Mouse (Mus musculus) embryonic facial prominence, embryonic 10.5 days (tissue): Measurements from ENCODE around the gene LTO1. TPM values are rescaled to one million over a fixed set of nuclear protein-coding genes. Genes with fewer than 3 reads are reported as not detected.

Experiments used
- DNase-seq: peaks from one replicate; pipeline ENCODE4 v3.0.0-alpha.2; 2017; ENCODE audit warnings: low spot score
- H3K27ac ChIP-seq: fragments of 300-500 bp; sonication (generic); replicated peaks from 2 replicates; pipeline ENCODE4 v1.5.1; 2016; ENCODE audit warnings: mild to moderate bottlenecking
- H3K27me3 ChIP-seq: fragments of 300-500 bp; sonication (generic); replicated peaks from 2 replicates; pipeline ENCODE4 v1.6.1; 2016; ENCODE audit warnings: low read depth, mild to moderate bottlenecking; ENCODE audit not compliant: poor library complexity, severe bottlenecking
- H3K36me3 ChIP-seq: fragments of 300-500 bp; sonication (generic); replicated peaks from 2 replicates; pipeline ENCODE4 v1.6.1; 2016; ENCODE audit warnings: mild to moderate bottlenecking, moderate library complexity
- H3K4me1 ChIP-seq: fragments of 300-500 bp; sonication (generic); 2 replicates; pipeline ENCODE4 v1.6.1; 2016
- H3K4me3 ChIP-seq: fragments of 300-500 bp; sonication (generic); 2 replicates; pipeline ENCODE4 v1.5.1; 2016; ENCODE audit warnings: mild to moderate bottlenecking, moderate library complexity
- H3K9me3 ChIP-seq: fragments of 300-500 bp; sonication (generic); 2 replicates; pipeline ENCODE4 v1.6.1; 2016; ENCODE audit warnings: mild to moderate bottlenecking
- WGBS: fragments of 180-500 bp; shearing (Covaris S2); methylation state at CpG from one replicate; pipeline ENCODE4 v1.1.7; 2016; 5-methylcytosine and 5-hydroxymethylcytosine counted together
- polyA plus RNA-seq: library from polyadenylated mRNA; unstranded; fragments of >200 nt; fragmentation: Nextera tagmentation; extraction: Ambion mirVana; gene quantifications from 2 replicates; pipeline ENCODE4 v1.2.1, GENCODE M21; 2016

The LTO1 gene
- polyA plus RNA-seq, 1 experiment from 2014 or later = 25.4 TPM

DNA sequence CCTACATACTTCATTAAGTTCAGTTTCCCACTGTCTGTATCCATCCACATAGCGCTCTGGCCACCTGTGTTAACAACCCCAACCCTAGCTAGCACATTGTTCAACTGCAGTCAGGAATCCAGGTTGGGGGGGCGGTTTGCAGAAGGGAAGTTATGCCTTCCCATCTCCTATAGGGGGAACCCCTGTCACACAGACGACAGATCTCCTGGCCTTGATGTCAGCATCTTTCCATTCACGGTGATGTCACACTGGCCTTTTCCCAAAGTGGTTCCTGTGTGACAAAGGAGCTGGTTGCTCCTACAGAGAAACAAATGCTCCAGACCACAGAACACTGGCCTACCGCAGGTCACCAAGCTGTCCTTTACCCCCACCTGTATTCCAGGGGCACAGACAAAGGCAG lies 20.7 kb downstream of the LTO1 start:
- peaks cover 73% of the 10 kb centered on the region for H3K36me3 ChIP-seq
- no peak overlapping the region for H3K4me3 ChIP-seq
- no peaks in the 10 kb centered on the region for H3K9me3 ChIP-seq
- no peaks in the 10 kb centered on the region for H3K27me3 ChIP-seq
- DNase-seq = peak; percentile 51
- H3K27ac ChIP-seq = peak overlapping the region; percentile 40; the same call in 1 of the 2 replicates
- peaks cover 56% of the 10 kb centered on the region for H3K4me1 ChIP-seq
- 66% methylated on average over 5 of the region's 5 CpGs for WGBS

DNA sequence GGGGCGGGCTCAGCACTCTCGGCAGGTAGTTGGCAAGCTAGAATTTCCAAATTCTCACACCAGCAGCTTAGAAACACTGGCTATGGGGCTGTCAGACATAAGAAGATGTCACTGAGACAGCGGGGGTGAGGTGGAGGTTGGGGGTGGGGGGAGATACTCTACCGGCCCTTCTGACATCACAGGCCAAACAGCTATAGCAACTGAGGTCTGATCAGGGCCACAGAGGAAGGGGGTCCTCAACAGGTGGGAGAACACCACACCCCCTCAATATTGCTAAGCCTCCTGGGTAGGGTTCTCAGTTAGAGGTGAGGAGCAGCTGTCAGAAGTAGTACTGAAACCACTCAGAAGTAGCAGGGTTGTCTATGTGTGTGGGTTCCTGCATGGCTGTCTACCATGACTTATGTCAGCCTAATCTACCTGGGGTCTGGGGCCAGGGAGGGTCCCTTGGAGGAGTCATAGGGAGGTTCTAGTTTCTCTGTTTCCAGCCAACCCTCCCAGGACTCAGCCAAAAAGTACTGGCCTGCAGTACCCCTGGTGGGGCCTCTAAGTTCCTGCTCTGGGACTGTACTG lies 21.5 kb downstream of the LTO1 start:
- Histone ChIP-seq H3K4me3 (peak overlapping the region; percentile 16; the same call in 1 of the 2 replicates), H3K27me3 (no peaks in the 10 kb centered on the region), H3K9me3 (no peaks in the 10 kb centered on the region), H3K4me1 (peaks cover 64% of the 10 kb centered on the region), H3K27ac (0 out of 2 replicates have a peak overlapping the region, but pooled peaks have one; percentile 40), H3K36me3 (peaks cover 65% of the 10 kb centered on the region)
- 85% methylated on average over 4 of the region's 4 CpGs for WGBS
- no peak for DNase-seq

DNA sequence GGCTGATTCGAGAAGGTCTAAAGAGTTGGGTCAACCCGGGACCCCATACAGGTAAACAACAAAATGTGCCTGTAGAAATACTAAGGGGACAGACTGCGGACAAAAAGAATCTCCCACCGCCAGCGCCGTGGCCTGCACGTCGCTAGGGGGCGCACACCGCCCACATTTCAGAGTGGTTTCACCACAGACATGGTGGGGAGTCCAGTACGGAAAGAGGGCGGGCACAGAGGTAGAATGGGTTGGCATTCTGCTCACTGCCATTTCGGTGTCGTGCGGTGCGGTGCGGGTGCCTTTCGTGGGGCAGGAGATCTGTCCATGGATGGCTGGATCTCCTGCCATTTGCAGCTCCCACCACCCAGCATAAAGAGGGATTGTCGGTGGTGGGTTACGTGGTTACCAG lies 22.6 kb downstream of the LTO1 start:
- peak overlapping the region; percentile 77 for H3K4me3 ChIP-seq
- no peaks in the 10 kb centered on the region for H3K9me3 ChIP-seq
- H3K27me3 ChIP-seq = no peaks in the 10 kb centered on the region
- WGBS = 4% methylated on average over 20 of the region's 20 CpGs
- peaks cover 54% of the 10 kb centered on the region for H3K36me3 ChIP-seq
- H3K27ac ChIP-seq = peak overlapping the region; percentile 98
- H3K4me1 ChIP-seq = peaks cover 69% of the 10 kb centered on the region
- peak; percentile 93 for DNase-seq

DNA sequence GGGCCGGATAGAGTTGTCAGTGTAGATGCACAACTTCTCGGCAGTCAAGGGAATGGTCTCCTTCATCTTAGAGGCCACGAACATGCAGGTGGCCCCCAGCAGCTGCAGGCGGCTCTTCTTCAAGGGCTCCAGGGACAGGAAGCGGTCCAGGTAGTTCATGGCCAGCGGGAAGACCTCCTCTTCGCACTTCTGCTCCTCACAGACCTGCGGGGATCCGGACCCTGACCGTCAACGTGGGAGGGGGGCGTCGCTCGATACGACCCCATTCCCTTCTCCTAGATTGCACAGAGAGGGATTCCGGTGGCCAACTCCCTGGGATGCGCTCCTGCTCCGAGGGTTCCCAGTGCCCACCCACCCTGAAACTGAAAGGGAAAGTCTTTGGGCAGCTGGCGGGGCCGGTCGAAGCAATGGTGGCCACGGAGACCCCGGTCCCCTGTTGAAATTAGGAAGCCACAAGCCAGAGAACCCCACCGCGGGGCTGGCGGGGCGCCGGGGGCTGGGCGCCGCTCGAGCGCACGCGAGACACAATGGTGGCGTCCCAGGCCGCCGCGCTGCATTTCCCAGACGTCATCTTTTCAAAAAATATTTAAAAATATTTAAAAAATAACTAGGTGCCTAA lies 23.1 kb downstream of the LTO1 start:
- no peaks in the 10 kb centered on the region for H3K27me3 ChIP-seq
- no peaks in the 10 kb centered on the region for H3K9me3 ChIP-seq
- peak; percentile 55 for DNase-seq
- H3K4me3 ChIP-seq = peak overlapping the region; percentile 77
- peaks cover 49% of the 10 kb centered on the region for H3K36me3 ChIP-seq
- peaks cover 69% of the 10 kb centered on the region for H3K4me1 ChIP-seq
- peak overlapping the region; percentile 98 for H3K27ac ChIP-seq
- WGBS = under 1% methylated on average over 39 of the region's 39 CpGs

DNA sequence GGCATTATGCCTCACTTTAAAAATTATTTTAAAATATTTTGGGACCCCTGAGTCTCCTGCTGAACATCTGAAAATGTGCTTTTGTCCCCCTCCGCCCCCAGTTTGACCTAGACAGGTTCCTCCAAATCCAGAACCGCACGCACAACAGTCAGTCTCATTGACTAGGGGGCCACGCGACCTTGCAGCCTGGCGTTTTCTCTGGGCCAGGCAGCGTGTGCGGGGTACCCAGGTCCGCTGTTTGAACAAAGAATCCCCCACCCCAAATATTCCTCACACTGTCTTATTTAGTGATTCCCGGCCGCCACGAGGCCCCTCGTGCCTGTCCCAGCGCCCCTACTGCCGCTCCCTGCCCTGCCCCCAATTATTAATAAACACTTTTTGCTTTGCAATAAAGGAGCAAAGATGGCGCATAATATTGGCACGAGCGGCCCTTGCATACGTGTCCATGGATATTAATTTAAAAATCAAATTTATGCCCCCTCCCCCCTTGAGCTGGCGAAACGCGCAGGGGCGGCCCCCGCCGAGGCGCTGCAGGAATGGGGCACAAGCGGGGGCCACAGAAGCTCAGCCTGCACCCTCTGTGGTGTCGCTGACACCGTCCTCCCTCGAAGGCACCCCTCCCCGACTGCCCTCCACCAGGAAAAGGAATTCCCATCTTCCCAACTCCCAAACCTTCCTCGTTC lies 23.9 kb downstream of the LTO1 start:
- H3K27ac ChIP-seq = peak overlapping the region; percentile 98
- peak overlapping the region; percentile 77 for H3K4me3 ChIP-seq
- H3K9me3 ChIP-seq = no peaks in the 10 kb centered on the region
- under 1% methylated on average over 32 of the region's 32 CpGs for whole genome bisulfite sequencing
- H3K4me1 ChIP-seq = peaks cover 75% of the 10 kb centered on the region
- no peaks in the 10 kb centered on the region for H3K27me3 ChIP-seq
- H3K36me3 ChIP-seq = peaks cover 41% of the 10 kb centered on the region
- peak; percentile 54 for DNase-seq

DNA sequence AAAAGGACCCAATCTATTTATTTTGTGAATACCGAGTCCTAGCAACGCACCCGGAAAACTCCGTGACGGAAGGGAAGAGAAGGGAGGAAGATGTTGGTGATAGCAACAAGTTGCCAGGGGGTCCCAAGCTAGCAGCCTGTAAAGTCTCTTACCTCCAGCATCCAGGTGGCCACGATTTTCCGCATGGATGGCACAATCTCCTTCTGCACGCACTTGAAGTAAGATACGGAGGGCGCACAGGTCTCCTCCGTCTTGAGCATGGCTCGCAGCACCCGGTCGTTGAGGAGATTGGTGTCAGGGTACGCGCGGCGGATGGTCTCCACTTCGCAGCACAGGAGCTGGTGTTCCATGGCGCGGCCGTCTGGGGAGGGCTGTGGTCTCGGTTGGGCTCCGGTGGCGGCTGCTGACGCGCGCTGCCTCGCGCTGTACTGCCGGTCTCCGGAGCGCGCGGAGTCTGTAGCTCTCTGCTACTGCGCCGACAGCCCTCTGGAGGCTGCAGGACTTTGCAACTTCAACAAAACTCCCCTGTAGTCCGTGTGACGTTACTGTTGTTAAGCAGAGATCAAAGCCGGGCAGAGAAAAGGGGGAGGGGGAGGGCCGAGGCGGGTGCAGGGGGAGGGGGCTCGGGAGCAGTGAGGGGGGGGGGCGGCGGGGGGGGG lies 24.6 kb downstream of the LTO1 start, which contains the start of gene Ccnd1:
Ccnd1 (minus strand) TSS at position 582 of the 659 bp plus-strand sequence.
- DNase-seq = peak; percentile 93
- H3K36me3 ChIP-seq = peaks cover 34% of the 10 kb centered on the region
- no peaks in the 10 kb centered on the region for H3K9me3 ChIP-seq
- H3K27ac ChIP-seq = peak within 1 kb of the TSS; percentile 98
- H3K27me3 ChIP-seq = no peaks in the 10 kb centered on the region
- H3K4me1 ChIP-seq = peaks cover 77% of the 10 kb centered on the region
- peak within 1 kb of the TSS; percentile 77 for H3K4me3 ChIP-seq
- WGBS = under 1% methylated on average over 41 of the region's 45 CpGs

DNA sequence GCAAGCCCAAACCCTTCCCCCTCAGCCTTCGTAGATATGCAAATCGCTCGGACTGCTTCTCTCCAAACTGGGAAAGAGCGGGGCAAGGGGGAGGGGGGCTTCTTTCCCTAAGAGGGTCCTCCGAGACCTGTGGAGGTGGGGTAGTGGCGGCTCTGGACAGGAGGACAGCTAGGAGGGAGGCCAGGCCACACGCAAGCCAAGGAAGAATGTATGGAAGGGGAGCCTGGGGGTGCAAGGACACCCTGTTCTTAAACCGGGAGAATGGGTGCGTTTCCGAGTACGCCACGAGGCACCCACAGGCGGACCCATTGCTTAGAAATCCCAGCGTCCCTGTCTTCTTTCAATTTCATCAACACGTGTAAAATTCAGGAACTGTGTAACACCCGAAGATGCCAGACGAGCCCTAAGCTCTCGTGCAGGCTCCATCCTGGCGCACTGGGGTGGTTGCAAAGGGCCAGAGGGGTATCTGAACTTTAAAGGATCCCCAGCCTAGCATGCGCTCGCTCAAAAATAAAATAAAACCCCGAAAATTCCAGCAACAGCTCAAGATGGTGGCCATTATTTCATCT lies 25.2 kb downstream of the LTO1 start:
- no peaks in the 10 kb centered on the region for H3K27me3 ChIP-seq
- WGBS = under 1% methylated on average over 22 of the region's 22 CpGs
- no peak for DNase-seq
- peak overlapping the region; percentile 77 for H3K4me3 ChIP-seq
- H3K27ac ChIP-seq = peak overlapping the region; percentile 98
- H3K4me1 ChIP-seq = peaks cover 73% of the 10 kb centered on the region
- H3K36me3 ChIP-seq = peaks cover 28% of the 10 kb centered on the region
- H3K9me3 ChIP-seq = no peaks in the 10 kb centered on the region

DNA sequence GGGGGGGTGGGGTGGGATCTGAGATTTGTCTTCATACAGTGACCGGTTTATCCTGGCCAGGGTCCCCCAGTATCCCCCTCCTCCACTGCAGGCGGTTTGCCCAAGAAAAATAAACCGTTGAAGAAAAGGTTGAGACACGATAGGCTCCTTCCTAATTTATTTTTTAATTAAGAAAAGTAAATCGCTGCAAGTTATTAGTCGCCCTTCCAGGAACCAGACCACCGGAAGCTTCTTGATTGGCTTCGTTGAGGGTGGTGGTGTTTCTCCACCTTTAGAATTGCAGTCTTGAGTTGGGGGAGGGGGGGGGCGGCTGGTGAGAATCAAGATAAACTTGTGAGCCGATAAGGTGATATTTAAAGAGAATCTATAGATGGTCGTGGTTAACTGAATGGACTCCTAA lies 25.7 kb downstream of the LTO1 start:
- WGBS = under 1% methylated on average over 11 of the region's 11 CpGs

DNA sequence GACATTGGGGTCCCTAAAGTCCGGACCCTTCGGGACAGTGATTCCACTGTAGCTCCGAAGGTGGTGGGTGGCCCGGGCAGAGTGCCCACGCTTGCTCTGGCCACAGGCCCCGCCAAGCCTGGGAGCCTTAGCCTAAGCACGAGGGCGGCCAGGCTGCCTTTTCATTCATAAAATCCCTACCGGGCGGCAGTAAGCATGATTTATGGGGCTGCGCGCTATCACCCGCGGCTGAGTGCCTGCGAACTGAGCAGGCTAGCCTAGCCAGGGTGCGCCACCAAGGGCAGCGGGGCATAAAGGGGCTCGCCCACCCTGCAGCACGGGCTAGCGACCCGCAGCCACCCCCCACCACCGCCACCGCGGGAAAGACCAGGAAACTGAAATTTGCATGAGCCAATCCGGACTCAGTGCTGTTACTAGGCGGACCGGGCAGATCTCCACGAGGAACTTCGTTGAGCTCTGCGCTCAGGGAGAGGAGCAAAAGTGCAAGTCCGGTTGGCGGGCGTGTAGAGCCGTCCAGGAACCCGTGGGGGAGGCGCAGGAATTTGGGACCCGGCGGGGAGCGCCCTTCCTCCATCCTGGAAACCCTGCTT lies 26.4 kb downstream of the LTO1 start:
- Histone ChIP-seq H3K4me3 (peak overlapping the region; percentile 77), H3K36me3 (peaks cover 16% of the 10 kb centered on the region), H3K9me3 (no peaks in the 10 kb centered on the region), H3K27ac (peak overlapping the region; percentile 98), H3K27me3 (no peaks in the 10 kb centered on the region), H3K4me1 (peaks cover 62% of the 10 kb centered on the region)
- under 1% methylated on average over 39 of the region's 39 CpGs for WGBS
- DNase-seq = peak; percentile 96

More for the DNA sequence above, 25.7 kb downstream of the LTO1 start:
- Histone ChIP-seq H3K4me1 (peaks cover 69% of the 10 kb centered on the region), H3K9me3 (no peaks in the 10 kb centered on the region), H3K27me3 (no peaks in the 10 kb centered on the region), H3K27ac (peak overlapping the region; percentile 98), H3K36me3 (peaks cover 23% of the 10 kb centered on the region), H3K4me3 (peak overlapping the region; percentile 77)
- no peak for DNase-seq

DNA sequence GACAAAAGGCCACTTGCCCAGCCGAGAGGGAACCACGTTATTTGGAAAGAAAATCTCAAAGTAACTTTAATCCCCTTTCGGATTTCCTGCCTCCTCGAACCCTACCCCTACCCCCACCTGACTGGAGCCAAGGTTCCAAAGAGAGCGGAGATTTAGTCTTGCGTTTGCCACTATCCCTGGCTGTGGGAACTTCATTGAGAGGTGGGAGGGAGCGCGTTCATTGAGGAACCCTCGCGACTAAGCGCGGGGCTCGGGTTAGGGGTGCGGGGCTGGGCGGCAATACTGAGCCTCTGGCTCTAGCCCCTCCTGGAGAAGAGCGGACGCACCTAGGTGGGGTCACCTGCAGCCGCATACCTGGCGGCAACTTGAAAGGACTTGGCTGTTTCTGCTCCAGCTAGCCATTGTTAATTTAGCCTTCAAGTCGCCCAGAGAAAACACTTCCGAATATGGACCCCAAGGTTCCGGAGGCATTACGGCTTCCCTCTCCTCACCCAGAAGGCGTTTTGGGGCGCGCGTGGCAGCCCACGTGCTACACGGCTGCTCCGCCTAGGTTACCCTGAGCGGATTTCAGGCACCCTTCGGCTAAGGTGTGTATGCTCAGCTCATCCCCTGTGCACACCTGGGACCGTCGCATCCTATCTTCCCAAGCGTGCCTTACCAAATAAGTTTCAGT lies 27.3 kb downstream of the LTO1 start:
- Histone ChIP-seq H3K4me3 (peak overlapping the region; percentile 77), H3K27ac (peak overlapping the region; percentile 98), H3K36me3 (peaks cover 7% of the 10 kb centered on the region), H3K4me1 (peaks cover 53% of the 10 kb centered on the region), H3K9me3 (no peaks in the 10 kb centered on the region), H3K27me3 (no peaks in the 10 kb centered on the region)
- DNase-seq = peak; percentile 78
- WGBS = under 1% methylated on average over 35 of the region's 35 CpGs

DNA sequence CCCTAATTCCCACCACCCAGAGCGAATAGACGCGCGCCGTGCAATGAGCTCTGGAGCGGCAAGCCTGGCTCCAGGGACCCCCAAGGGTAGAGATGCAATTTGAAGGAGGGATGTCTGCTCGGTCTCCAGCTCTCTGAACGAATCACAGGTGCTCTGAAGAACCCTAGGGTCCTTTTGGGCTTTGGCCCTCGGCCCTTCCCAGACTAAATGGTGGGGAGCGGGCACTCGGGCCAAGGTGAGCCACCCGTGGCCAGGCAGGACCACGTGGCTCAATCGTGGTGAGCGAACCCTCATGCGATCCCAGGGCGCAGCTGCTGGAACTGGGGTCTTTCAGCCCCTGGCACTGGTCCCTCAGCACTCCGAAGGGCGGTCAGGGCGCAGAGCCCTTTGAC lies 27.8 kb downstream of the LTO1 start:
- Histone ChIP-seq H3K4me1 (peaks cover 48% of the 10 kb centered on the region), H3K4me3 (peak overlapping the region; percentile 77), H3K27ac (peak overlapping the region; percentile 98), H3K36me3 (peaks cover 2% of the 10 kb centered on the region; the same call in 1 of the 2 replicates), H3K9me3 (no peaks in the 10 kb centered on the region), H3K27me3 (no peaks in the 10 kb centered on the region)
- under 1% methylated on average over 20 of the region's 20 CpGs for WGBS
- no peak for DNase-seq
